Mouse (Mus musculus): ENCODE measurements around the gene Ankrd6. TPM values are rescaled to one million over a fixed set of nuclear protein-coding genes. Genes with fewer than 3 reads are reported as not detected.

Ankrd6 gene
- total RNA-seq, 2 experiments from 2014 or later, result 0.59 to 0.92 TPM

GRCm38 (mm10) chr4:32951035-32951940, 647 bp upstream of the Ankrd6 start:
- peak; percentile 27; the same call in 1 of the 2 replicates for ATAC-seq (replicated peaks; ENCODE audit: poor library complexity)

- ATAC-seq (replicated peaks; ENCODE audit: poor library complexity), result no peak
Measured at GRCm38 (mm10) chr4:32948696-32949095, 1.9 kb downstream of the Ankrd6 start.

GRCm38 (mm10) chr4:32947631-32948030, 3.0 kb downstream of the Ankrd6 start:
- ATAC-seq (replicated peaks; ENCODE audit: poor library complexity), result no peak

- no peak for ATAC-seq (replicated peaks; ENCODE audit: poor library complexity)
Measured at GRCm38 (mm10) chr4:32940984-32941383, 9.7 kb downstream of the Ankrd6 start.

GRCm38 (mm10) chr4:32939964-32940363, 10.7 kb downstream of the Ankrd6 start:
- ATAC-seq (replicated peaks; ENCODE audit: poor library complexity), result no peak

GRCm38 (mm10) chr4:32939521-32939920, 11.1 kb downstream of the Ankrd6 start:
- ATAC-seq (replicated peaks; ENCODE audit: poor library complexity), result no peak

- ATAC-seq (replicated peaks; ENCODE audit: poor library complexity), result no peak
Measured at GRCm38 (mm10) chr4:32936762-32937341, 13.8 kb downstream of the Ankrd6 start.

GRCm38 (mm10) chr4:32932056-32932455, 18.6 kb downstream of the Ankrd6 start:
- ATAC-seq (replicated peaks; ENCODE audit: poor library complexity), result no peak

- ATAC-seq (replicated peaks; ENCODE audit: poor library complexity), result no peak
Measured at GRCm38 (mm10) chr4:32929750-32930149, 20.9 kb downstream of the Ankrd6 start.

GRCm38 (mm10) chr4:32928692-32929448, 21.8 kb downstream of the Ankrd6 start:
- no peak for ATAC-seq (replicated peaks; ENCODE audit: poor library complexity)

GRCm38 (mm10) chr4:32923891-32924294, 26.7 kb downstream of the Ankrd6 start:
- no peak for ATAC-seq (replicated peaks; ENCODE audit: poor library complexity)

- ATAC-seq (replicated peaks; ENCODE audit: poor library complexity), result no peak
Measured at GRCm38 (mm10) chr4:32923436-32923835, 27.2 kb downstream of the Ankrd6 start.

- ATAC-seq (replicated peaks; ENCODE audit: poor library complexity), result no peak
Measured at GRCm38 (mm10) chr4:32922871-32923270, 27.8 kb downstream of the Ankrd6 start.

- ATAC-seq (replicated peaks; ENCODE audit: poor library complexity), result peak; percentile 63
Measured at GRCm38 (mm10) chr4:32920863-32921262, 29.8 kb downstream of the Ankrd6 start.

- no peak for ATAC-seq (replicated peaks; ENCODE audit: poor library complexity)
Measured at GRCm38 (mm10) chr4:32918571-32918970, 32.1 kb downstream of the Ankrd6 start.

- no peak for ATAC-seq (replicated peaks; ENCODE audit: poor library complexity)
Measured at GRCm38 (mm10) chr4:32916689-32917385, 33.8 kb downstream of the Ankrd6 start.

GRCm38 (mm10) chr4:32915928-32916327, 34.7 kb downstream of the Ankrd6 start:
- ATAC-seq (replicated peaks; ENCODE audit: poor library complexity), result no peak

GRCm38 (mm10) chr4:32909996-32910395, 40.6 kb downstream of the Ankrd6 start:
- no peak for ATAC-seq (replicated peaks; ENCODE audit: poor library complexity)

GRCm38 (mm10) chr4:32909241-32909979, 41.2 kb downstream of the Ankrd6 start:
- ATAC-seq (replicated peaks; ENCODE audit: poor library complexity), result peak; percentile 97

- ATAC-seq (replicated peaks; ENCODE audit: poor library complexity), result no peak
Measured at GRCm38 (mm10) chr4:32907631-32908030, 43.0 kb downstream of the Ankrd6 start.

Data from megakaryocyte progenitor cell, adult 5-6 weeks (primary cell).